Mouse (Mus musculus) skeletal muscle tissue, adult 2 months (tissue): ENCODE results near the gene Tmem95.

Experiments
- DNase-seq: peaks from one replicate; pipeline ENCODE4 v3.0.0-alpha.2; 2012; ENCODE audit warnings: low read depth, low spot score

Tmem95 gene

GRCm38 (mm10) chr11:69910781-69911560 is 33.2 kb upstream of the Tmem95 start:
- DNase-seq = no peak

- DNase-seq = no peak
These were observed 32.4 kb upstream of the Tmem95 start for GRCm38 (mm10) chr11:69910177-69910576.

GRCm38 (mm10) chr11:69909174-69909573 is 31.4 kb upstream of the Tmem95 start:
- DNase-seq = no peak

GRCm38 (mm10) chr11:69908645-69909044 is 30.8 kb upstream of the Tmem95 start:
- no peak for DNase-seq

GRCm38 (mm10) chr11:69904311-69904710 is 26.5 kb upstream of the Tmem95 start:
- DNase-seq = no peak

GRCm38 (mm10) chr11:69902972-69903371 is 25.2 kb upstream of the Tmem95 start:
- no peak for DNase-seq

- DNase-seq = no peak
These were observed 24.2 kb upstream of the Tmem95 start for GRCm38 (mm10) chr11:69901993-69902392.

GRCm38 (mm10) chr11:69901406-69901846 is 23.6 kb upstream of the Tmem95 start:
- peak; percentile 99 for DNase-seq

- DNase-seq = peak; percentile 92
These were observed 22.9 kb upstream of the Tmem95 start, which contains the start of the genes 2810408A11Rik and Neurl4 for GRCm38 (mm10) chr11:69900471-69901405. Gene 2810408A11Rik, minus strand, starts transcription at chr11:69900987. Gene Neurl4, plus strand, starts transcription at chr11:69901072.

GRCm38 (mm10) chr11:69899870-69900269 is 22.1 kb upstream of the Tmem95 start:
- DNase-seq = no peak

- no peak for DNase-seq
These were observed 17.5 kb upstream of the Tmem95 start, which contains the start of gene Acap1 for GRCm38 (mm10) chr11:69895291-69895690. Gene Acap1, minus strand, starts transcription at chr11:69895539.

GRCm38 (mm10) chr11:69894671-69895070 is 16.9 kb upstream of the Tmem95 start:
- DNase-seq = no peak

GRCm38 (mm10) chr11:69891482-69891881 is 13.7 kb upstream of the Tmem95 start:
- no peak for DNase-seq

GRCm38 (mm10) chr11:69886907-69887635 is 9.3 kb upstream of the Tmem95 start:
- DNase-seq = no peak

- no peak for DNase-seq
These were observed 6.8 kb upstream of the Tmem95 start for GRCm38 (mm10) chr11:69884663-69885062.

GRCm38 (mm10) chr11:69884240-69884639 is 6.4 kb upstream of the Tmem95 start:
- no peak for DNase-seq

GRCm38 (mm10) chr11:69883527-69884151 is 5.8 kb upstream of the Tmem95 start:
- DNase-seq = no peak

GRCm38 (mm10) chr11:69883066-69883465 is 5.2 kb upstream of the Tmem95 start:
- no peak for DNase-seq

GRCm38 (mm10) chr11:69881787-69882670 is 4.2 kb upstream of the Tmem95 start:
- DNase-seq = no peak
